Mouse (Mus musculus): Measurements from ENCODE around the gene Nfyb. TPM values are rescaled to one million over a fixed set of nuclear protein-coding genes. Genes with fewer than 3 reads are reported as not detected.

Gene Nfyb
- polyA plus RNA-seq, 1 experiment from 2014 or later = 62.5 TPM

GRCm38 (mm10) chr10:82698712-82699261, 65.2 kb downstream of the Nfyb start:
- under 1% methylated on average over 42 of the region's 42 CpGs for WGBS
- H3K36me3 ChIP-seq = peaks cover 5% of the 10 kb centered on the region
- H3K4me3 ChIP-seq = peak overlapping the region; percentile 80
- H3K4me2 ChIP-seq (replicated peaks) = peak overlapping the region; percentile 69
- H3K27me3 ChIP-seq = no peaks in the 10 kb centered on the region
- H3K4me1 ChIP-seq = peaks cover 15% of the 10 kb centered on the region
- peak overlapping the region; percentile 77 for H3K27ac ChIP-seq (replicated peaks)
- H3K9ac ChIP-seq (replicated peaks) = peak overlapping the region; percentile 82
- no peaks in the 10 kb centered on the region for H3K9me3 ChIP-seq
- peak; percentile 97 for ATAC-seq (replicated peaks)

Other genes starting within 250 kb of the Nfyb start
- 34.1 and 34.2 TPM in 2 replicates for gene 1190007I07Rik, start 140.9 kb downstream of the Nfyb start, polyA plus RNA-seq (2015; fragmentation: Nextera tagmentation; extraction: Ambion mirVana)
- gene Tdg, start 134.3 kb downstream of the Nfyb start, polyA plus RNA-seq (2015; fragmentation: Nextera tagmentation; extraction: Ambion mirVana) = 223 and 227 TPM in 2 replicates
- 2.9 and 3.7 TPM in 2 replicates for gene Glt8d2, start 73.5 kb downstream of the Nfyb start, polyA plus RNA-seq (2015; fragmentation: Nextera tagmentation; extraction: Ambion mirVana)
- 51.4 and 54.7 TPM in 2 replicates for gene Hcfc2, start 68.0 kb downstream of the Nfyb start, polyA plus RNA-seq (2015; fragmentation: Nextera tagmentation; extraction: Ambion mirVana)
- gene Txnrd1, start 69.8 kb upstream of the Nfyb start, polyA plus RNA-seq (2015; fragmentation: Nextera tagmentation; extraction: Ambion mirVana) = 172 and 174 TPM in 2 replicates
- gene Eid3, start 102.5 kb upstream of the Nfyb start, polyA plus RNA-seq (2015; fragmentation: Nextera tagmentation; extraction: Ambion mirVana) = 0.22 and 0.51 TPM in 2 replicates
- 3.1 TPM in 2 replicates for gene Chst11, start 221.4 kb upstream of the Nfyb start, polyA plus RNA-seq (2015; fragmentation: Nextera tagmentation; extraction: Ambion mirVana)

Data from forebrain, embryonic 15.5 days (tissue).